Mouse (Mus musculus) embryonic fibroblast, embryonic 13.5 days (primary cell): Measurements from ENCODE around the gene Rtcb.

ENCODE experiments used
- CTCF ChIP-seq: IDR thresholded peaks from 2 replicates; pipeline ENCODE4 v1.5.1; 2011; ENCODE audit warnings: mild to moderate bottlenecking, control low read depth, low read length, moderate library complexity, borderline replicate concordance; ENCODE audit not compliant: insufficient read depth
- POLR2A ChIP-seq: IDR thresholded peaks from 2 replicates; pipeline ENCODE4 v1.6.1; 2011; ENCODE audit warnings: low read depth, mild to moderate bottlenecking, control low read depth, low read length, moderate library complexity

DNA sequence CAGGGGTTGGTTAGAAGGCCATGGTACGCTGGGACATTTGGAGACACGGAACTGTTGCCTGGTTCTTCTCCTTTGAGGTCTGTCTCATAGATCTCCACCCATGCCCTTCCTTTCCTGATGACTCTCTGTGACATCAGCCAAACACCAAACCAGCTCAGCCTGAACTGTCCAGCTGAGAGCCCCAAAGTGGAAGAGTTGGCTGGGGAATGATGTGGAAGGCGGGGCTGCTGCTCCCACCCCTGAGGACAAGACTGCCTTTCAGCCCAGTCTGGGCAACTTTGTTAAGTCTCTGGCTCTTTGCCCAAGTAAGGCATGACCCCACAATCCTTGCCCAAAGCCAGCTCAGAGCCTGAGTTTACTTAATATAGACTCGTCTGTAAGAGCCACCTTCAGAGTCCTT, 15.3 kb upstream of the Rtcb start:
- no peak for TF ChIP-seq POLR2A
- no peak for TF ChIP-seq CTCF
